Mouse (Mus musculus): ENCODE results near the gene Frem1. TPM values are rescaled to one million over a fixed set of nuclear protein-coding genes. Genes with fewer than 3 reads are reported as not detected.

Frem1 gene
- total RNA-seq, 2 experiments from 2014 or later, result 2.2 to 2.6 TPM

- DNase-seq (ENCODE audit: low spot score in 2 of 2), result no peak
- Histone ChIP-seq H3K4me3 (no peak overlapping the region), H3K27ac (no peak overlapping the region)
- TF ChIP-seq CTCF (conservative IDR thresholded peaks at IDR 0.05), result no peak
Observed at GRCm38 (mm10) chr4:83014538-83014937, 37.6 kb downstream of the Frem1 start.

GRCm38 (mm10) chr4:83004086-83004485 is 48.1 kb downstream of the Frem1 start:
- no peak for TF ChIP-seq CTCF (conservative IDR thresholded peaks at IDR 0.05)
- H3K27ac ChIP-seq, result no peak overlapping the region
- no peak overlapping the region for H3K4me3 ChIP-seq
- no peak for DNase-seq (ENCODE audit: low spot score in 2 of 2)

- peak; percentile 24 to 38 for DNase-seq (ENCODE audit: low spot score in 2 of 2)
- peak overlapping the region; percentile 56 for H3K27ac ChIP-seq
- TF ChIP-seq CTCF (conservative IDR thresholded peaks at IDR 0.05), result no peak
- no peak overlapping the region for H3K4me3 ChIP-seq
Observed at GRCm38 (mm10) chr4:82992042-82992441, 60.1 kb downstream of the Frem1 start.

GRCm38 (mm10) chr4:82990973-82991695 is 61.0 kb downstream of the Frem1 start:
- TF ChIP-seq CTCF (conservative IDR thresholded peaks at IDR 0.05), result no peak
- DNase-seq (ENCODE audit: low spot score in 2 of 2), result no peak
- Histone ChIP-seq H3K4me3 (no peak overlapping the region), H3K27ac (peak overlapping the region; percentile 56)

- peak in 1 of 2 experiments; percentile 23 for DNase-seq (ENCODE audit: low spot score in 2 of 2)
- H3K27ac ChIP-seq, result peak overlapping the region; percentile 32; the same call in 1 of the 2 replicates
- no peak for TF ChIP-seq CTCF (conservative IDR thresholded peaks at IDR 0.05)
- H3K4me3 ChIP-seq, result no peak overlapping the region
Observed at GRCm38 (mm10) chr4:82972381-82972780, 79.8 kb downstream of the Frem1 start.

GRCm38 (mm10) chr4:82970901-82971648 is 81.1 kb downstream of the Frem1 start:
- no peak overlapping the region for H3K27ac ChIP-seq
- no peak overlapping the region for H3K4me3 ChIP-seq
- DNase-seq (ENCODE audit: low spot score in 2 of 2), result no peak
- 0 out of 2 replicates have a peak, but pooled peaks have one; percentile 11 for TF ChIP-seq CTCF (conservative IDR thresholded peaks at IDR 0.05)

GRCm38 (mm10) chr4:82961024-82961423 is 91.1 kb downstream of the Frem1 start:
- Histone ChIP-seq H3K4me3 (no peak overlapping the region), H3K27ac (no peak overlapping the region)
- no peak for TF ChIP-seq CTCF (conservative IDR thresholded peaks at IDR 0.05)
- DNase-seq (ENCODE audit: low spot score in 2 of 2), result no peak

- peak; percentile 46 to 54 for DNase-seq (ENCODE audit: low spot score in 2 of 2)
- peak overlapping the region; percentile 78 for H3K27ac ChIP-seq
- TF ChIP-seq CTCF (conservative IDR thresholded peaks at IDR 0.05), result no peak
- no peak overlapping the region for H3K4me3 ChIP-seq
Observed at GRCm38 (mm10) chr4:82957827-82958538, 94.2 kb downstream of the Frem1 start.

- H3K27ac ChIP-seq, result peak overlapping the region; percentile 53; the same call in 1 of the 2 replicates
- TF ChIP-seq CTCF (conservative IDR thresholded peaks at IDR 0.05), result peak; percentile 31; the same call in 1 of the 2 replicates
Observed at GRCm38 (mm10) chr4:82953992-82954391, 98.1 kb downstream of the Frem1 start.

GRCm38 (mm10) chr4:82949511-82949910 is 102.6 kb downstream of the Frem1 start:
- TF ChIP-seq CTCF (conservative IDR thresholded peaks at IDR 0.05), result no peak
- H3K27ac ChIP-seq, result peak overlapping the region; percentile 32; the same call in 1 of the 2 replicates
- no peak for DNase-seq (ENCODE audit: low spot score in 2 of 2)
- no peak overlapping the region for H3K4me3 ChIP-seq

More at GRCm38 (mm10) chr4:82953992-82954391, 98.1 kb downstream of the Frem1 start:
- DNase-seq (ENCODE audit: low spot score in 2 of 2), result no peak
- H3K4me3 ChIP-seq, result no peak overlapping the region

- H3K4me3 ChIP-seq, result no peak overlapping the region; the same call in 1 of the 2 replicates
- peak in 1 of 2 experiments; percentile 10 for DNase-seq (ENCODE audit: low spot score in 2 of 2)
- peak overlapping the region; percentile 58 for H3K27ac ChIP-seq
- TF ChIP-seq CTCF (conservative IDR thresholded peaks at IDR 0.05), result no peak
Observed at GRCm38 (mm10) chr4:82946721-82947120, 105.4 kb downstream of the Frem1 start.

- TF ChIP-seq CTCF (conservative IDR thresholded peaks at IDR 0.05), result no peak
- peak overlapping the region; percentile 79 for H3K27ac ChIP-seq
- peak; percentile 71 to 81 for DNase-seq (ENCODE audit: low spot score in 2 of 2)
- peak overlapping the region; percentile 21; the same call in 1 of the 2 replicates for H3K4me3 ChIP-seq
Observed at GRCm38 (mm10) chr4:82946276-82946612, 105.9 kb downstream of the Frem1 start.
